Mouse (Mus musculus) ZHBTc4 (cell line): ENCODE measurements at regions not wholly inside any gene's neighbourhood (a gene's known extent, or its start where the extent isn't known, plus 50 kb on each side); places are given as distances from the start of the nearest gene placed in this dataset.

Source experiments
- DNase-seq: peaks from one replicate; pipeline ENCODE4 v3.0.0-alpha.2; 2011; ENCODE audit warnings: low read depth, low spot score

DNA sequence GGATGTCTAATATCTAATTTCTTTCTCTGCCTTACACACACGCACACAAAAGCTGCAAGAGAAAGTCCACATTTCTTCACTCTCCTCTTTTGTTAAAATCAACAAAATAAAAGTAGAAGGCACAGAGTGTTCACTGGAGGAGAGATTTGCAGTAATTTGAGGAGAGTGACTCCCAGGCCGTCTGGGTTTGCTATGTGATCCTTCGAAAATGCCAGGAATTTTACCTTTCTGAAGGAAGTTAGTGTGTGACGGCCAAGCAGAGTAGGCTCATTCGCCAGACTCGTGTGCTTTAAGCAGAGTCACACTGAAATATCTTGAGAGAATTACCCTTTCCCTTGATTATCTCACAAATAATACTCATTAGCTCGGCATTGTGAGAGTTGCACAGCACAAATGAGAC, 216.0 kb downstream of the Rnd3 start:
- DNase-seq, result no peak

DNA sequence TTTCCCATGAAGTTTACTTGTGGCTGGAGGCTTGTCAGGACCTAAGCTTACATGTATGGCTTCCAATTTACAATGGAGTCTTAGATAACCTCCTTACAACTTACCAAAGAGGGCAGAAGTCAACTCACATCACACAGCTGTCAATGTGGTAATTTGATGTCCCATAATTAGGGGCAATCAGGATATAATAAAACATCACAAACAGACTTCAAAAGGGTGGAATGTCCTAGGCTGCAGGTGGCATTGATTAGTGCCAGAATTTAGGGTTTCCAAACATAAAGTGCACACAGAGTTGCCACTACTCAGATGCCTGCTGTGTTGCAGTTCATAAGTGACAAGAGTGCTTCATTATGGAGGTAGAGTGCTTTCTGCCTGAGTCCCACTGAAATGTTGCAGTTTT, 227.9 kb downstream of the Rnd3 start:
- DNase-seq, result no peak

DNA sequence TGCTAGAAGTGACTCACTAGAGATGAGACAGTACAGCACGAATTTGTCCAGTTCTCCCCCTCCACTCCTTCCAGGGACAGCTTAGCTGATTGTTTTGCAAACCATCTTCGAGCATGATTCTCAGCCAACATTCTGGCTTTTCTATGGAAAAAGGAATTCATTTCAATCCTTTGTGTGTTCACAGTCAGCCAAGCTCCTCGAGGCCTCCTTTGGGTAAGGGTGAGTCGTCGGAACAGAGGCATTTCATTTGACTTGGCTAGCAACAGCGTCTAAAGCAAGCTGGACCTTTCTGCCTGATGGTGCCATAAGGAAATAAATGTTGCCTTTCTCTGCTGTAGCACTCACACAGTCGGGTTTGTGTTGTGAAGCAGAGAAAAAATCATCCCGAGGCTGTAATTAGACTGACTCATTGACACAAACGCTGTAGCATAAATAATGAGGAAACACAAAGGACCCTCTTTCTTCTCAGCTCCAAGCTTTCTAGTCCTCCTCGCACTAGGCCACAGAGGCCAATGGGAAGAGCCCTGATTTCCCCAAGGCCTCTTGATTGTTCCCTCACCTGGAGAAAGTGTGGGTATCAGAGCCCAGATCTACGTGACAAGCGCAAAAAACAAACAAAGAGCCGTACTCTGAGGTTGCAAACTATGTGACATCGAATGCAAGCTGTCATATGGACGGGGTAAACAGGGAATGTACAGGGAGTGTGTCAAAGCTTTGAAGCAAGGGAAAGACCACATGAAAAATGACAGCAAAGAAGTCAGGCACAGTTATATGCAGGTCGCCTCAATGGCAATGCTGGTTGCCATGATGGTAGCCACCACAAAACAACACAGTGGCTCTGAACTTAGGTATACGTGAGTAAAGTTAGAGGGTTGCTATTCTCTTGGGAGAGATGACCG, 232.3 kb downstream of the Rnd3 start:
- DNase-seq, result no peak

DNA sequence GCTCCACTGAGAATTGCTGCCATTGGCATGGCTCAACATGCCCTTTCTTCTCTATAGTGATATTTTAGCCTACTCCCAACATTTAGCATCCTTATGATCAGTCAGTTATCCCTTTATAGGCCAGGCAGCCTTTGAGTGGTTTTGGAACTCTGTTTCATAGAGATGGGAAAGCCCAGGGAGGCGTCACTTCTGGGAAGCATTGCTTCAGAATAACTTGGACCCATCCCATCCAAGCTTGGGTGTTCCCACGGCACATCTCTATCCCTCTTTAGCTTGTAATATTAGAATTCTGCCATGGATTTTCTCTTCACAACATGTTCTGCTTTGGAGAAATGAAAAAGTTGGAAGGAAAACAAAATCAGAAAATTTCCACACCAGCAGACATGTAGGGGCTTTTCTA, 233.8 kb downstream of the Rnd3 start:
- DNase-seq, result no peak

DNA sequence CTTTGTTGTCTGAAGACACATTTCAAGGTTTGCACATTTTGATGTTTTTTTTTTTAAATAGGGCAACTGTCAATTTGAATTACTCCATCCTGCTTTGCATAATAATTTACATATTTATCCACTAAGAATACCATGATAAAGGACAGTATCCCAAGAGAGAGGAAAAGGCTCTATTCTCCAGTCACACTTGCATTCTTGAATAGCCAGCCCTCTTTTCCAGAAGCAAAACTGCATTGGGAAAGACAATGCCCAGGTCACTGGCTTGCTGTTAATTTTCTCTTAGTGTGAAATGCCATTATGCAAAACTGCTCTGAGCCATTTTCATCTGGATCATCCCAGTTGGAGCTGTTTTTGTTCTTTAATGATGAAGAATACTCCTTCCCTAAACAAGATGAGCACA, 234.7 kb downstream of the Rnd3 start:
- DNase-seq, result no peak

DNA sequence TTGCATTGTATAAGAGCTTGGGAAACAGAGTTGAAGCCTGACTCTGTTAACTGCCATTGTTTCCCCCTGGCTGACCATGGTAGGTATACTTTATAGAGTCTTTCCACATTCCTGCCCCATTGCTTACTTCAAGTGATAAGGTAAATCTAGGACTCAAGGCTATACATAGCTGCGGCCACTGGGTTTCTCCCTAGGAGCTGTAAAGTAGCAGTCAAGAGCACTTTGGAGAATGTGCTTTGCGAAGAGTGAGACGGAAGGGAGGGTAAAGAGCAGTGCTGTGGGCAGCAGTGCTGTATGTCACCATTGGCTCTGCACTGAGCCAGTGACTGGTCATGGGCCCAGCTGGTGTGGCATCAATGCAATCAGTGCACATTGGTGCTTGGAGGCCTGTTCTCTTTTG, 240.1 kb downstream of the Rnd3 start:
- DNase-seq, result no peak

DNA sequence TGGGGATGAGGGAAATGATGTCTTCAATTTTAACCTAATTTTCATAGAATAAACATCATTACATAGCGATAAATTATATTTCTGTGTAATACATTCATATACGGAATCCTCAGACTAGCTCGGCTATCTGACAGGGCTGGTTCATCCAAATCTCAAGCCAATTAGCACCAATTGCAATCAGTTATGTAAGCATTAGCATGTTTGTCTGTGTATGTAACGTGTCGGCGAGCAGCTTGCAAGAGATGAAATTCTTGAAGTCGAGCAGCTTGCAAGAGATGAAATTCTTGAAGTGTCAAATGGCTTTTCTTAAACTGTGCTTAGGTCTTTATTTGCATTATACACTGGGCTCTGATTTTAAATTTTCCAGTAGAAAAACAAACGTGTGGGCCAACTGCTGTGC, 246.2 kb downstream of the Rnd3 start:
- no peak for DNase-seq

DNA sequence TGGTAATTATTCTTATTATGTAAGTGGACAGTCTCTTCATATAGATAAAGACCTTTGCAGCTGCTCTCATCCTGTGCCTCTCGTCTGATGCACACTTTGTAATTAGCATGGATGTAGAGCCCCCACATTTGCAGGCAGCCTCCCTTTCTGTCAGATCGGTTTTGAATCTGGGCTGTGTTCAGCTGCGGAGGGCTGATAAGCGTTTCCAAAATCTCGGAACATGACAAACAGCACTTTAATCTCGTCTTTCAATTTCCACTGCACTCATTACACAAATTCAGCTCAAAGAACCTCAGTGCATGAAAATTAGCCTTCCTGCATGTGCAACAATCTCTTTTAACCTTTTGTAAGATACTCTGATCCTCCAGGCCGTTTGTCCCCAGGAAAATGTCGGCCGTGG, 246.7 kb downstream of the Rnd3 start:
- no peak for DNase-seq

DNA sequence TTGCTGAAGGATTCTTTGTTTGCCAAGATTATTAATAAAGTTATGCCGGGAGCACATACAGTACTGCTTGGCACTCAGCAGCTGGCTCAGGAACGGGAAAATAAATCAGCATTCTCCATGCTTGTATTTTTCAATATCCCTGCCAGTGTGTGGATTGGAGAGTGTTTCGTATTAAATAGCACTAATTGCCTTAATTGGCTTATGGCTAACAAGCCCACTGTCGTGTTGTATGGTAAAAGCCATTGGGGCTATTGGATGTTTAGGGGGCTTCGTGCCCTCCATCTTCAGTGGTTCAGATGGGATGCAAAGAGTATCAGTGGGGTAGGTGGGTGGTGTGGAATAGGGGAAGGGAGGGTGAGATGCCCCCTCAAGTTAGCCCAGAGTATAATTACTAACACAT, 259.9 kb downstream of the Rnd3 start:
- DNase-seq, result no peak

DNA sequence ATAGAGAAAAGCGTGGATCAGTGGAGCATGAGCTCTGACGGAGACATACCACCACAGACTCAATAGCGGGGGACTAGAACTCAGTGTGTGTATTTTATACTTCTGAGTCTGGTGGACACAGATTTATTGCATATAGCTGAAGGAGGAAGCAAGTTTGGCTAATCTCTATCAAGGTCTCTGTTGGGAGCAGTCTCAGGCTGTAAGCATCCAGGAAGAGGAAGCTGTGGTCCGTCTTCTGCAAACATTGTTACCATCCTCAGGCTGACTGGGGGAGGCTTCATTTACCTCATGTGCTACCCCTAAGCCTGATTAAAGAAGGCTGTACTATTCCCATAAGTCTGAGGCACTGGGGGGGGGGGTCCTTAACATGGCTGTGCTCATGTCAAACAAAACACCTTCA, 261.0 kb downstream of the Rnd3 start:
- DNase-seq, result no peak

DNA sequence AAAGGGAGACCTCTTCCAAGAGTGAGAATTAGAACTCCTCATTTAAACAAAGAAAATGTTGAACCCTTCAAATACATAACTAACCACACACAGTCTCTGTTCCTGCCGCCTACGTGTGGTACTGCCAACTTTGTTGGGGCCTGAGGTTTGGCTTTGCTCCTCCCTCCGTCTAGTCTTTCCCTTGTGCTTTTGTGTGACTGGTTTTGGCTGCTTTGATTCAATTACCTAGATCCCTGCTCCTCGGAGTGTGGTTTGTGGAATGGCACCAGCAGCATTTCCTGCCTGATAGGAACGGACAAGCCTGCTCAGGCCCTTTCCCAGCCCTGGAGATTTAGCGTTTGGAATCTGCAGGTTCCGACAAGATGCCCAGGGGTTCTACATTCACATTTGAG, 263.0 kb downstream of the Rnd3 start:
- no peak for DNase-seq

DNA sequence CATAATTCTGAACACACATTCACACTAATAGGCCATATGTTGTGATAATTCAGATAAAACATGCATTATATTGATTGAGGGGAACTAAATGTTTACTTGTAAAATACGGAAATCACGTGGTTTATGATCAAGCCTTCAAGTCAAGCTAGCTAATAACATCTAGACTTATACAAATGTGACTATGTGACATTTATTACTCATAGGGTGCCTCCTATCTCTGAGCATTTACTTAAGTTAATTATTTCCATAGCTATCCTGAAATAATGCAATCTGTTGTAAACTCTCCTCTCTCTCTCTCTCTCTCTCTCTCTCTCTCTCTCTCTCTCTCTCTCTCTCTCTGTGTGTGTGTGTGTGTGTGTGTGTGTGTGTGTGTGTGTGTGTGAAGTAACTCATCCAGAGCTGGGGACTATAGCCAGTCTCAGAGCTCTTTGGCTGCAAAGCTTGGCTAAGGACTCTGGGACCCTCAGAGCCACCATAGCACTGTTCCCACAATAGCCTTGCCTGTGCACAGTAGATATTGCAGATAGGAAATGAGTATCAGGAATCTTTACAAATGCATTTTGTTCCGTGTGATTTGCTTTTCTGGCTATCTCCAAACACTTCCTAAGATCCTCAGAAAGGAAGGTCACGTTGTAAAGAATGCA, 263.5 kb downstream of the Rnd3 start:
- DNase-seq, result no peak

DNA sequence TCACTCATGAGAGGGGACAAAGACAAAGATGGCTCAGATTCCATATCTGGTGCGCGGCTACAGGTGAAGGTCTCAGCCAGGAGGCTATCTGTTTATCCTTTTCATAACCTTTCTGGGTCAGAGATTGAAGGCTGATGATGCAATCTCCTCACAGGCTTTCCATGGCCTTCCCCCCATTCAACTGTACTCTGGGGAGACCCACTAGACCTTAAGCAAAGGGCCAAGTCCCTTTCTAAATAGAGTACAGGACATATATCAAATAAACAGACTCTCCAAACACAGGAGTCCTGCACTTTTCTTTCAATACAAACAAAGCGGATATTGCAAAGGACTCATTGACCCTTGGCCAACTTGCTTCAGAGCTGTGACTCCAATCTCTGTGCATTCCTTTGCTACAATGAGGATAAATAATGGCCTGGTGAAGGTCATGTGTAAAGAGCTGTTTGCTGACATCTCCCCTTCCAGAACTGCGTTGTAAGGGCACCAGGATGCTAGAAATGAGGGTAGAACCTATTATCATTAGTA, 267.3 kb downstream of the Rnd3 start:
- no peak for DNase-seq

DNA sequence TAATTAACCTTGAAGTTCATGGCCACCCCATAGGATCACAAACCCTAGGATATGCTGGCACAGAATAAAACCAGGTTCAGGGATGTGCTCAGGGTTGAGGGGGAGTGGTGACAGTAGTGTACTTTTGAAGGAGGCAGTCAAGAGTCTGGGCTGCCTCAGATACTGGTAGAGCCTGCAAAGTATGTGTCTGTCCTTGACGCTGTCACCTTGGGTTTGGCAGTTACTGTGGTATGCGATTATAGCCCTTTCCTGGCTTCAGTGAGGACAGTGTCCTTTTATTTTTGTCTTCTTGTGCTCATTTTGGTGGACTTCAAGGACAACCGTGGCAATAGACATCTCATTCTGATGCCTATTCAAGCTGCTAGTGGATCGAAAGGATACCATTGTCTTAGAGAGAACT, 268.1 kb downstream of the Rnd3 start:
- no peak for DNase-seq

DNA sequence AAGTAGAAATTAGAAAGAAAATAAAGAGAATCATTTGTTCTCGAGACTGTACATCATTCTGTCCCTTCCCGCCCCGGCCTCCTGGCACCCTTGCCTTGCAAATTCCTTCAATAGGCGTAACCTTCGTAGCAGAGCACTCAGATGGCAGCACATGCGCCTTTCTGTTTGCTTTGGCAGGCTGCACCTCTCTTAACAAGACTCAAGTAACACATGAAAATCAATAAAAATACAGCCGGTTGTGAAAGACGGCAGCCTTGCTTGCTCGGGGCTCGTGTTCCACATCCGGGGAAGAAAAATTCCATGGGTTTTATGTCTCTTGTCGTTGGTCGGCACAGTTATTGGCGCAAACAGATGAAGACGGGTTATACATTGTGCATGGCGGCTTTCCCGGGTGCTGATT, 271.2 kb downstream of the Rnd3 start:
- DNase-seq, result peak; percentile 17

DNA sequence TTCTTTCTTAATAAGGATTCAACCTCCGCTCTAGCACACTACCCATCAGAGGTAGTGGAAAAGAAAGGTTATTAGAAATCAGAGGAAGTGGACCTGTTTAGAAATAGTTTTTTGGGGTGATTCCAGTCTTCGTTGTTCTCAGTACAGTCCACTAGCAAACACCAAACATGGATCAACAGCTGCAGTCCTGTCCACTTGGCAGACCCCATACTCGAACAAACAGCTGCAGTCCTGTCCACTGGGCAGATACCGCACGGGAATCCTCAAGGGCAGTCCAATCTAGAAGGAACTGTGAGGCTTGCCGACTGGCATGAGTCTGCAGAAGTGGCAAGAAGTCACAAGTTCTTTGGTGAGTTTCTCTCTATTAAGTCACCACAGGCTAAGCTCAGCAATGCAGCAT, 273.8 kb downstream of the Rnd3 start:
- no peak for DNase-seq

DNA sequence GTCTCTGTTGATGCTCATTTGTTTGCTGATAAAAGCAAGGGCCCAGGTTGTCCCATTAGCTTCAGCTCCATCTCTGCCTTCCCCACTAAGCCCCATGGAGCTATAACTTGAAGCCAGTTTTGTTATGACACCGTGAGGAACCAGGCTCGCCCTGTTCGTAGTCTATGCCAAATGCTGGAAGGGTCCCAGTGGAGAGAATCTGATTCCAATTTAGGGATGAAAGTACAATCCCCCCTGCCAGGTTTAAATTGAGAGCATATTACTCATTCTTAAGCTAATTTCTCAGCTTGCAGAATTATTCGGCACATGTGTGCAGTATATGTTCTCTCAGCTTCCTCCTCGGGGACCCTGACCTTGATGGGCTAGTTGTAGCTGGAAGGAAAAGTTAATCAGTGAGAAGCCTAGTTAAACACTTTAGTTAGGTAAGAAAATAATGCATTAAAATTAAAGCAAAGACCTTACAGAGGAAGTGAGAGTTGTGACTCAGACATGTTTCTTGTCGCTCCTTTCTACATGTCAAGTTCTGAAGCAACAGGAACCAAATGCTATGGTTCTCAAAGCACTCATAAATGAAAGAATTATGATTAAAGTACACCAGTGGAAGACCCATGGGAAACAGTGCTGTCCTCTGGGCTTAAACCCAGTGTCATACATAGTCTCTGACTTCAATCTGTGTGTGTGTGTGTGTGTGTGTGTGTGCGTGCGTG, 295.2 kb downstream of the Rnd3 start:
- no peak for DNase-seq

DNA sequence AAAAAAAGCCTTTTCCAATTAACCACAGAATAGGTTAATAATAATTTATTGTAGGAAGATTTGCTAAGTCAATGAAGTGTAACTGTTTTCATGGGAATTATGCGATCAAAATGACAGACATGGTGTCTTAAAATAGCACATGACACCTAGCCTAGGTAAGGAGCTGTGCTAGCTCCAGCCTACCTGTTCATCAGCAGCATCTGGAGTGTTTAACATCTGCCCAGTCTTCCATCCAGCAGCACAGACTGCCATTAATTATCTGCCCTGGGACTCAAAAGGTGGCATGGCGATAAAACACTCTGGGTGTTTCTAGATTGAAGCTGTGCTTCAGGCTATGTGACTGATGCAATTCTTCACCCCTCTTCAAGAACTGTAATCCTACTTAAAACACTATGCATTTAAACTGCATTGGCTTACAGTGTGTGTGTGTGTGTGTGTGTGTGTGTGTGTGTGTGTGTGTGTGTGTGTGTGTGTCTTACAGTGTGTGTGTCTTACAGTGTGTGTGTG, 296.4 kb downstream of the Rnd3 start:
- DNase-seq, result no peak

DNA sequence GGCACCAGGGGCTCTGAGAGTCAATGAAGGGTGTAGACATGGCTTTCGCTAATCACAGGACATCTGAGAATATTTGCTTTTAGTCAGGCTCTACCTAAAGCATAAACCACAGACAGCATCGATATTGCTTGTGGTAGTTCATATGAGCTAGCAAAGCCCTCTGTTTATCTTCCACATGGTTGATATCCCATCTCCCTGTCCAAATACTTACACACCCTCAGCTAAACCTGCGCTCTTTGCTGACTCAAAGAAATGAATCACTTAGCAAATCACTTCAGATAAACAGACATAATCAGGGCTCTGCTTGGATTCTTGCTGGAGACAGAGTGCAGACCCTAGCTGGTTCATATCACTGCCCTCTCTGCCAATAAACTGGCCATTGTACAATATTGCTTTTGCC, 298.8 kb downstream of the Rnd3 start:
- DNase-seq, result no peak

DNA sequence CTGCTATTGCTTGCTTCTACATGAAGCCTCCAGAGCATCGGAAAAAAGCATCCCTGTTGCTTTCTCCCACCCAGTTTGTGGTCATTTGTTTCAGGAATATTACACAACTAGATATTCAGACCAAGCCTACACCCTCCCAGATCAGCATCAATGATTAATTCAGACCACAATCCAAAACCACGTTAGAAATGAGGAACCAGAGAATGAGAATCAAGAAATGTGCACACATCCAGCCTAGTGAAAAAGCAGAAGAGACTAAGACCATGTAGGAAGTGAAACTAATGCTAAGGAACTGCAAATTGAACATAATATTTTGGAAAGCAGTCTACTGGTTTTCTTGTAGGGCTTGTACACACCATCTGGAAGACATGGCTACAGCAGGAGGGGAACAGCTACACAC, 307.0 kb downstream of the Rnd3 start:
- DNase-seq, result no peak

DNA sequence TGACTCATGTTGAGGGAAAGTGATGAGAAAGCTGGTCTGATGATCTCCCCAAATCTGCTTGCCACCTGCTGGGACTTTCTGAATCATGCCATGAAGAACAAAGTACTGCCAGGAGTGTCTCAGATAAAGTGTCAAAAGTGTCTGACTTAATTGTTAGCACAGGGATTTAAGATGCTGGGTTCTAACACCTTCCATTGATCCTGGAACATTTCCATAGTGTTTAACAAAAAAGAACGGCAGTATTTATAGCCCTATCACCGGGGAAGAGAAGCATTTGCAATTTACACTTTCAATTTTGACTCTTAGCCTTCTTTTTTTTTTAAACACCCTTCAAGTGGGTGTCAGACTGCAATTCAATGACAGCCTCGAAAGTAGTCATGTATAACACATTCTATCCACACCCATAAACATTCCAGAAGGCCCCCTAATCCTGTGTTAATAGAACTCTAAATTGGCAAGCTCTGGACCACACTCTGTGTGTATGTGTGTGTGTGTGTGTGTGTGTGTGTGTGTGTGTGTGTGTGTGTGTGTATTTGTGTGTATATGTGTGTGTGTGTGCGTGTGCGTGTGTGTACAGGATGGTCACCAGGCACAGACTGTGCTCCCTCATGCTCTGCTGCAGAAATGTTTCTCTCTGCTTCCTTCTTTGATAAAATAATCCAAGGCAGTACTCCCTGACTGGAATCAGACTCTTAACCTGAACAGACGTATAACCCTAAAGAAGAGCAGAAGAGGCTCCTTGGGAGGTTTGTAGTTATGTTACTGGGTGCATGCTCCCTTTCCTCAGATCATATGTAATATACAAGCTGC, 313.2 kb downstream of the Rnd3 start:
- no peak for DNase-seq
